8 mouse cellular contexts compared by ENCODE assay signal in the genomic region with DNA sequence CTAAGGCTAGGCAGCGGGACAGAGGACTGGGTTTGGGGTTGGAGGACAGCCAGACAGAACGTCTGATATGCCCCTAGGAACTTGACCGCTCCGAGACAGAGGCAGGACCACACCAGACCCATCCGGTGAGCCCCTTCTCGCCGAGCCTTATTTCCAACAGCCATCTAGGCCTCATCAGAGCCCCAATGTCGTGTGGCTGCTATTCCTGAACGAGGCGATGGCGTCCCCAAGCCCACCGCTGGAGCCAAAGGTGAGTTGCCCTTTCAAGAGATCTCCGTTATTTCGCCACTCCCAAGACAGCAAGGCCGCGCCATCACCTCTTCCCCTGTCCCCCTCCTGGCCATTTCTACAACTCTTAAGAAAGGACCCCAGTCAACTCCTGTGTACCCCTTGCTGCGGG. TPM values are rescaled to one million over a fixed set of nuclear protein-coding genes. Genes with fewer than 3 reads are reported as not detected.
DNase-seq lines count a peak whose midpoint lies in the region; ATAC-seq and TF ChIP-seq lines count a peak whose summit lies in the region.

No protein-coding gene starts in this region.

- H3K4me3 ChIP-seq in testis, adult 2 months (ENCODE audit: control insufficient read depth, low read depth, low read length) = peak overlapping the region; percentile 97
- H3K4me3 ChIP-seq in stomach, embryonic 15.5 days (replicated peaks) = peak overlapping the region; percentile 77

- ATAC-seq in erythroblast, adult 5-6 weeks (replicated peaks; ENCODE audit: low FRiP score, poor library complexity, severe bottlenecking) = peak; percentile 27
- peak; percentile 9; the same call in 1 of the 2 replicates for ATAC-seq in stomach, embryonic 15.5 days (ENCODE audit: insufficient read depth, low FRiP score, low read depth)

- H3K4me1 ChIP-seq in testis, adult 2 months (ENCODE audit: control insufficient read depth, insufficient read depth, low read length) = peaks cover 4% of the 10 kb centered on the region
- H3K4me1 ChIP-seq in stomach, embryonic 15.5 days = peaks cover 6% of the 10 kb centered on the region; the same call in 1 of the 2 replicates

- under 1% methylated on average over 17 of the region's 17 CpGs for WGBS in stomach, embryonic 15.5 days

- peak overlapping the region; percentile 93 for H3K27ac ChIP-seq in testis, adult 2 months (ENCODE audit: control insufficient read depth, insufficient read depth, low read depth, low read length)
- no peak overlapping the region for H3K27ac ChIP-seq in stomach, embryonic 15.5 days

- peak overlapping the region; percentile 66 for H3K4me2 ChIP-seq in stomach, embryonic 15.5 days

- peak overlapping the region; percentile 56 for H3K9ac ChIP-seq in stomach, embryonic 15.5 days

- no peak for TF ChIP-seq POLR2A in testis, adult 2 months (IDR thresholded peaks at IDR 0.05; ENCODE audit: control insufficient read depth, low read depth, low read length)

- H3K27me3 ChIP-seq in testis, adult 2 months (ENCODE audit: control insufficient read depth, insufficient read depth, low read length) = no peaks in the 10 kb centered on the region
- no peaks in the 10 kb centered on the region for H3K27me3 ChIP-seq in stomach, embryonic 15.5 days (replicated peaks)

- TF ChIP-seq CTCF in testis, adult 2 months (IDR thresholded peaks at IDR 0.05; ENCODE audit: control insufficient read depth, insufficient read depth, insufficient replicate concordance, low read depth, low read length) = no peak

- H3K9me3 ChIP-seq in stomach, embryonic 15.5 days = no peaks in the 10 kb centered on the region

- no peaks in the 10 kb centered on the region; the same call in 1 of the 2 replicates for H3K36me3 ChIP-seq in testis, adult 2 months (ENCODE audit: control insufficient read depth, insufficient read depth, low read length)
- H3K36me3 ChIP-seq in stomach, embryonic 15.5 days = 0 out of 2 replicates have a peak, but pooled peaks cover 6% of the 10 kb centered on the region

- DNase-seq in testis, postnatal 10 days (ENCODE audit: low spot score) = no peak
- DNase-seq in liver = peak; percentile 38
- DNase-seq in left cerebral cortex, postnatal 36 days (ENCODE audit: low spot score in 2 of 2) = no peak
- no peak for DNase-seq in left cerebral cortex, postnatal 25 days (ENCODE audit: low spot score in 2 of 2)
- no peak for DNase-seq in layer of hippocampus, adult 18-20 months (ENCODE audit: low spot score in 2 of 2)

- intact Hi-C loops in left cerebral cortex, postnatal 36 days (cut with DNase I) = loop anchor here (2.0 kb wide), 1 partner anchor 109 kb away; no protein-coding TSS in a partner anchor
- intact Hi-C loops in left cerebral cortex, postnatal 25 days (cut with DNase I) = loop anchor here (5.0 kb wide), 2 partner anchors 111 to 464 kb away; partner anchors contain the start of genes Plppr1 and Rnf20

RNA-seq across cellular contexts. Expression of gene Zfp189, which starts 0.4 kb away (rescaled TPM):
- 4.9 and 5.4 TPM in 2 replicates for polyA plus RNA-seq in testis, adult 2 months (2012; rRNA removed)
- 4.4 TPM in 1 of 2 replicates, not detected in the other for total RNA-seq in erythroblast, adult 5-6 weeks (2015; ENCODE audit: low replicate concordance)
- 3.3 TPM in 1 of 2 replicates, not detected in the other for total RNA-seq in erythroblast, adult 5-6 weeks (2017; ENCODE audit: low replicate concordance)
- polyA plus RNA-seq in stomach, embryonic 15.5 days (2015; fragmentation: Nextera tagmentation; extraction: Ambion mirVana) = 6.0 and 7.0 TPM in 2 replicates
- total RNA-seq in left cerebral cortex, postnatal 36 days (2021) = 10 to 100 TPM in 1 of 2 experiments, 1 to 10 TPM in 1; 8.7 to 10.1 TPM
- total RNA-seq in left cerebral cortex, postnatal 25 days (2021) = 10 to 100 TPM; 10.3 to 10.5 TPM
- total RNA-seq in layer of hippocampus, adult 18-20 months (2021) = 10 to 100 TPM; 30.1 to 37.3 TPM

RNA-seq across cellular contexts. Expression of gene Mrpl50, which starts 0.5 kb away (rescaled TPM):
- 2.3 and 3.0 TPM in 2 replicates for polyA plus RNA-seq in testis, adult 2 months (2012; rRNA removed)
- total RNA-seq in erythroblast, adult 5-6 weeks (2015; ENCODE audit: low replicate concordance) = 7.5 and 17.9 TPM in 2 replicates
- total RNA-seq in erythroblast, adult 5-6 weeks (2017; ENCODE audit: low replicate concordance) = 5.8 and 11.0 TPM in 2 replicates
- polyA plus RNA-seq in stomach, embryonic 15.5 days (2015; fragmentation: Nextera tagmentation; extraction: Ambion mirVana) = 85.6 and 91.3 TPM in 2 replicates
- 10 to 100 TPM; 28.4 to 30.0 TPM for total RNA-seq in left cerebral cortex, postnatal 36 days (2021)
- total RNA-seq in left cerebral cortex, postnatal 25 days (2021) = 10 to 100 TPM; 28.3 to 31.2 TPM
- total RNA-seq in layer of hippocampus, adult 18-20 months (2021) = 10 to 100 TPM; 32.9 to 33.6 TPM

RNA-seq across cellular contexts. Expression of gene Baat, which starts 15.0 kb away (rescaled TPM):
- polyA plus RNA-seq in testis, adult 2 months (2012; rRNA removed) = not detected in 2 replicates
- not detected in 2 replicates for total RNA-seq in erythroblast, adult 5-6 weeks (2015; ENCODE audit: low replicate concordance)
- 0.26 and 1.5 TPM in 2 replicates for total RNA-seq in erythroblast, adult 5-6 weeks (2017; ENCODE audit: low replicate concordance)
- 0.09 and 0.24 TPM in 2 replicates for polyA plus RNA-seq in stomach, embryonic 15.5 days (2015; fragmentation: Nextera tagmentation; extraction: Ambion mirVana)
- total RNA-seq in left cerebral cortex, postnatal 36 days (2021) = under 1 TPM in 1 of 2 experiments, not detected in 1; 0.41 TPM
- total RNA-seq in left cerebral cortex, postnatal 25 days (2021) = under 1 TPM in 1 of 2 experiments, not detected in 1; 0.16 TPM
- under 1 TPM; 0.18 to 0.37 TPM for total RNA-seq in layer of hippocampus, adult 18-20 months (2021)

RNA-seq across cellular contexts. Expression of gene Aldob, which starts 28.0 kb away (rescaled TPM):
- polyA plus RNA-seq in testis, adult 2 months (2012; rRNA removed) = 0.10 and 0.25 TPM in 2 replicates
- not detected in 2 replicates for total RNA-seq in erythroblast, adult 5-6 weeks (2015; ENCODE audit: low replicate concordance)
- not detected in 2 replicates for total RNA-seq in erythroblast, adult 5-6 weeks (2017; ENCODE audit: low replicate concordance)
- 77.3 and 88.5 TPM in 2 replicates for polyA plus RNA-seq in stomach, embryonic 15.5 days (2015; fragmentation: Nextera tagmentation; extraction: Ambion mirVana)
- total RNA-seq in left cerebral cortex, postnatal 36 days (2021) = 1 to 10 TPM; 1.4 to 2.2 TPM
- total RNA-seq in left cerebral cortex, postnatal 25 days (2021) = 1 to 10 TPM in 1 of 2 experiments, under 1 TPM in 1; 0.96 to 1.3 TPM
- total RNA-seq in layer of hippocampus, adult 18-20 months (2021) = 1 to 10 TPM; 1.9 to 2.1 TPM

RNA-seq across cellular contexts. Expression of gene Acnat1, which starts 47.6 kb away (rescaled TPM):
- polyA plus RNA-seq in testis, adult 2 months (2012; rRNA removed) = 0.34 TPM in 1 of 2 replicates, not detected in the other
- total RNA-seq in erythroblast, adult 5-6 weeks (2015; ENCODE audit: low replicate concordance) = not detected in 2 replicates
- total RNA-seq in erythroblast, adult 5-6 weeks (2017; ENCODE audit: low replicate concordance) = not detected in 2 replicates
- polyA plus RNA-seq in stomach, embryonic 15.5 days (2015; fragmentation: Nextera tagmentation; extraction: Ambion mirVana) = 1.7 and 2.3 TPM in 2 replicates
- total RNA-seq in left cerebral cortex, postnatal 36 days (2021) = not detected
- under 1 TPM in 1 of 2 experiments, not detected in 1; 0.37 TPM for total RNA-seq in left cerebral cortex, postnatal 25 days (2021)
- total RNA-seq in layer of hippocampus, adult 18-20 months (2021) = not detected
